Mouse (Mus musculus) neural tube, embryonic 14.5 days (tissue): ENCODE measurements around the gene Foxl2. TPM values are rescaled to one million over a fixed set of nuclear protein-coding genes. Genes with fewer than 3 reads are reported as not detected.

Source experiments
- ATAC-seq: fragments of 200-750 bp; cut with Nextera tagmentation; 2 replicates; pipeline ENCODE4 v1.8.0; 2017; ENCODE audit warnings: low read depth, mild to moderate bottlenecking, moderate TSS enrichment, moderate library complexity
- H3K27ac ChIP-seq: fragments of 300-500 bp; sonication (generic); 2 replicates; pipeline ENCODE4 v1.5.1; 2014; ENCODE audit warnings: low read depth, mild to moderate bottlenecking, control low read depth, low read length, moderate library complexity, mixed read lengths
- H3K27me3 ChIP-seq: fragments of 300-500 bp; sonication (generic); 2 replicates; pipeline ENCODE4 v1.6.1; 2014; ENCODE audit warnings: low read length; ENCODE audit not compliant: control insufficient read depth, insufficient read depth
- H3K36me3 ChIP-seq: fragments of 300-500 bp; sonication (generic); 2 replicates; pipeline ENCODE4 v1.6.1; 2014; ENCODE audit warnings: low read length, mixed read lengths; ENCODE audit not compliant: control insufficient read depth, insufficient read depth
- H3K4me1 ChIP-seq: fragments of 300-500 bp; sonication (generic); 2 replicates; pipeline ENCODE4 v1.6.1; 2014; ENCODE audit warnings: low read length; ENCODE audit not compliant: control insufficient read depth, insufficient read depth
- H3K4me2 ChIP-seq: fragments of 300-500 bp; sonication (generic); 2 replicates; pipeline ENCODE4 v1.6.1; 2014; ENCODE audit warnings: mild to moderate bottlenecking, low read depth, low read length, control low read depth
- H3K4me3 ChIP-seq: fragments of 300-500 bp; sonication (generic); 2 replicates; pipeline ENCODE4 v1.5.1; 2014; ENCODE audit warnings: low read depth, low read length, control low read depth, mixed read lengths
- H3K9ac ChIP-seq: fragments of 300-500 bp; sonication (generic); replicated peaks from 2 replicates; pipeline ENCODE4 v1.6.1; 2014; ENCODE audit warnings: low read depth, mild to moderate bottlenecking, control low read depth, low read length, mixed read lengths
- H3K9me3 ChIP-seq: fragments of 300-500 bp; sonication (generic); 2 replicates; pipeline ENCODE4 v1.6.1; 2016; ENCODE audit warnings: low read length; ENCODE audit not compliant: control insufficient read depth
- WGBS: fragments of 180-500 bp; shearing (Covaris S2); extraction: QIAGEN DNeasy Blood & Tissue Kit; methylation state at CpG from one replicate; pipeline ENCODE4 v1.1.7; 2014; 5-methylcytosine and 5-hydroxymethylcytosine counted together
- polyA plus RNA-seq: library from polyadenylated mRNA; unstranded; fragments of >200 nt; fragmentation: Nextera tagmentation; extraction: Ambion mirVana; gene quantifications from 2 replicates; pipeline ENCODE4 v1.2.1, GENCODE M21; 2014

Gene Foxl2
- polyA plus RNA-seq, 1 experiment from 2014 or later = 0.32 TPM

GRCm38 (mm10) chr9:98959851-98960250 is 4.8 kb downstream of the Foxl2 start:
- Histone ChIP-seq H3K4me3 (no peak overlapping the region), H3K9ac (no peak overlapping the region), H3K9me3 (no peaks in the 10 kb centered on the region), H3K36me3 (no peaks in the 10 kb centered on the region), H3K4me2 (no peak overlapping the region), H3K27me3 (peaks cover 72% of the 10 kb centered on the region), H3K27ac (no peak overlapping the region), H3K4me1 (peaks cover 15% of the 10 kb centered on the region)
- 23% methylated on average over 3 of the region's 3 CpGs for WGBS
- ATAC-seq = no peak

DNA sequence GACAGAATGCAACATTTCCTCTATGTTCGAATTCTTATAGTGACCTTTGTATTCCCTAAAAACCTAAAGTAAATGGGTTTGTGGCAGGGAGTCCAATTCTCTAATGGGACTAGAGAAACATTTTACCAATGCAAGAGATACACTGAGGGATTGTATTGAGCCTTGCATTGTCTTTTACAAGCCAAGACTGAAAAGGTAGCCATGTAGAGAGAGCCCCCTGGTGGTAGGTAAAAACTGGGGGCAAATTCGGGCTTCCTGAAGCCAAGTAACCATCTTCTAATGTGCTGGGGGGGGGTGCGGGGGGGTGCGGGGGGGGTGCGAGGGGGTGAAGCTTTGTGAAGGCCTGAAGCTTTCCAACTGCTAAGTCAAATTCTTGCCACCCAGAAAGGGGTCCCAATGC is 5.3 kb downstream of the Foxl2 start:
- Histone ChIP-seq H3K4me1 (peaks cover 15% of the 10 kb centered on the region), H3K4me3 (no peak overlapping the region), H3K36me3 (no peaks in the 10 kb centered on the region), H3K9ac (no peak overlapping the region), H3K4me2 (no peak overlapping the region), H3K9me3 (no peaks in the 10 kb centered on the region), H3K27ac (no peak overlapping the region), H3K27me3 (peaks cover 74% of the 10 kb centered on the region)
- WGBS = 14% methylated on average over 5 of the region's 5 CpGs
- no peak for ATAC-seq

DNA sequence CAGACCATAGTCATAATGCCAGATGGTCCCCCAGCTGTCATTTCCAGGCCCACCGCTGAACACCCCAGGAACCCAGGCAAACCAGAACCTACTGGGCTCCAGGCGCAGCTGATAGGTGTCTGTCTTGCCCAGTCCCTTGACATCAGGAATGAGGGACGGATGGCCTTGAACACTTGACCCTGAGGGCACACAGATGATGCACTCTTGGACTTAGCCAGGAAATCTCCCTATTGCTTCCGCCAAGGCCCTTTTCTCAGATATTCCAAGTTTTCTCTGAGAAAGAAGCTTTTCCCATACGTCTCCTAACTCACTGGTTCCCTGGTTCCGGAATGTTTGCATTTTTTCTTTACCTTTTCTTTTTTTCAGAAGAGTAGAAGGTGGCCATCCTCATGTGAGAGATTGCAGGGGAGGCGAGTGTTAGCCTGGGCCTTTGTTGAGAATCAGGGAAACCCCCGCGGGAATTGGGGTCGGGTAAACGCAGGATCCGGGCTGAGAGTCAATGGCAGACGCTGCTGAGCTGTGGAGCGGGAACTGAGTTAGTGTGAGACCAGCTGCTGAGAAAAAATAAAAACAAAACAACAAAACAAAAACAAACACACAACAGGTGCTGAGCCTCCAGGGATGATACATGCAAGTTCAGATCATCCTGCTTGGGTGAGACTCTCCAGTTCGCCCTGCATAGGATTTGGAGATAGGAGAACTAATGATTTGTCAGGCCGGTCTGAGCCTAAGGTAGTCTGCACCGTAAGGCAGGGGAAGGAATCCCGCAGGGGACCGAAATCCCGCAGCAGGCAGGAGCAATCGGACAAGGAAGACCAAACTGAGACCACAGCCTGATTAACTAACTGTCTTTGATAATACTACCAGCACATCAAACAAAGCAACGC is 6.7 kb downstream of the Foxl2 start:
- WGBS = 5% methylated on average over 22 of the region's 22 CpGs

GRCm38 (mm10) chr9:98962478-98963142 is 7.5 kb downstream of the Foxl2 start:
- H3K4me2 ChIP-seq = no peak overlapping the region
- H3K9me3 ChIP-seq = no peaks in the 10 kb centered on the region
- no peaks in the 10 kb centered on the region for H3K36me3 ChIP-seq
- H3K9ac ChIP-seq = no peak overlapping the region
- no peak overlapping the region for H3K4me3 ChIP-seq
- no peaks in the 10 kb centered on the region for H3K4me1 ChIP-seq
- peaks cover 75% of the 10 kb centered on the region for H3K27me3 ChIP-seq
- ATAC-seq = no peak
- 0% methylated on average over 20 of the region's 20 CpGs for WGBS
- H3K27ac ChIP-seq = no peak overlapping the region

More for the DNA sequence above, 6.7 kb downstream of the Foxl2 start:
- ATAC-seq = no peak
- Histone ChIP-seq H3K36me3 (no peaks in the 10 kb centered on the region), H3K4me1 (peaks cover under 1% of the 10 kb centered on the region; the same call in 1 of the 2 replicates), H3K4me3 (no peak overlapping the region), H3K9me3 (no peaks in the 10 kb centered on the region), H3K27ac (no peak overlapping the region), H3K9ac (no peak overlapping the region), H3K4me2 (no peak overlapping the region), H3K27me3 (peaks cover 72% of the 10 kb centered on the region)

DNA sequence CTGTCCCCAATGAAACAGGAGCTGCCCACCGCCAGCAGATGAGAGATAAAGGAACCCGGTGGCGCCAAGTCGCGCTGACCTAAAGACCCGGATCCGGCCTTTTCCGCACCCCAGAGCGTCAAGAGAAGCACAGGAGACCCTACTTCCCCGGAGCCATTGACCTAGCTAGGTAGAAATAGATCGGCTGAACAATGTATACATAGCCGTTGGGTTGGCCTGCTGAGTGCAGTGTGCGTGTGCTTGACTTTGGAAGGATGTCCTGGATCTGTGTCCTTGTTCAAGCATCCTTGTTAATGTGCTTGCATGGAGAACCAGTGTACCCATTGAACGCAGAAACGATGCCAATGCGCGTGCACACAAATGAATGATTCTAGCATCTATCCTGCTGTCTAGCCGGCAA is 8.6 kb downstream of the Foxl2 start:
- no peak overlapping the region for H3K4me2 ChIP-seq
- H3K27me3 ChIP-seq = peaks cover 71% of the 10 kb centered on the region
- no peaks in the 10 kb centered on the region for H3K4me1 ChIP-seq
- no peaks in the 10 kb centered on the region for H3K9me3 ChIP-seq
- no peak overlapping the region for H3K27ac ChIP-seq
- 4% methylated on average over 18 of the region's 18 CpGs for WGBS
- ATAC-seq = no peak
- H3K4me3 ChIP-seq = no peak overlapping the region
- H3K9ac ChIP-seq = no peak overlapping the region
- no peaks in the 10 kb centered on the region for H3K36me3 ChIP-seq

GRCm38 (mm10) chr9:98965084-98965483 is 10.0 kb downstream of the Foxl2 start:
- WGBS = under 1% methylated on average over 18 of the region's 18 CpGs
- no peak; the same call in 1 of the 2 replicates for ATAC-seq
- H3K4me2 ChIP-seq = no peak overlapping the region

GRCm38 (mm10) chr9:98973101-98973521 is 18.0 kb downstream of the Foxl2 start:
- Histone ChIP-seq H3K36me3 (no peaks in the 10 kb centered on the region), H3K27ac (no peak overlapping the region), H3K27me3 (peaks cover 58% of the 10 kb centered on the region), H3K4me2 (peak overlapping the region; percentile 42), H3K9ac (0 out of 2 replicates have a peak overlapping the region, but pooled peaks have one; percentile 16), H3K4me1 (0 out of 2 replicates have a peak, but pooled peaks cover 3% of the 10 kb centered on the region), H3K9me3 (no peaks in the 10 kb centered on the region), H3K4me3 (peak overlapping the region; percentile 17)
- WGBS = 1% methylated on average over 40 of the region's 40 CpGs
- peak; percentile 44 for ATAC-seq

More at GRCm38 (mm10) chr9:98965084-98965483, 10.0 kb downstream of the Foxl2 start:
- H3K9me3 ChIP-seq = no peaks in the 10 kb centered on the region
- no peak overlapping the region for H3K27ac ChIP-seq
- H3K9ac ChIP-seq = no peak overlapping the region
- no peaks in the 10 kb centered on the region for H3K36me3 ChIP-seq
- peaks cover 68% of the 10 kb centered on the region for H3K27me3 ChIP-seq
- H3K4me1 ChIP-seq = no peaks in the 10 kb centered on the region
- no peak overlapping the region for H3K4me3 ChIP-seq

GRCm38 (mm10) chr9:98973561-98973960 is 18.5 kb downstream of the Foxl2 start:
- no peak for ATAC-seq
- Histone ChIP-seq H3K27ac (no peak overlapping the region), H3K27me3 (peaks cover 58% of the 10 kb centered on the region), H3K4me2 (peak overlapping the region; percentile 42), H3K9me3 (no peaks in the 10 kb centered on the region), H3K36me3 (no peaks in the 10 kb centered on the region), H3K9ac (no peak overlapping the region), H3K4me1 (0 out of 2 replicates have a peak, but pooled peaks cover 3% of the 10 kb centered on the region), H3K4me3 (peak overlapping the region; percentile 17; the same call in 1 of the 2 replicates)
- 3% methylated on average over 7 of the region's 7 CpGs for WGBS

DNA sequence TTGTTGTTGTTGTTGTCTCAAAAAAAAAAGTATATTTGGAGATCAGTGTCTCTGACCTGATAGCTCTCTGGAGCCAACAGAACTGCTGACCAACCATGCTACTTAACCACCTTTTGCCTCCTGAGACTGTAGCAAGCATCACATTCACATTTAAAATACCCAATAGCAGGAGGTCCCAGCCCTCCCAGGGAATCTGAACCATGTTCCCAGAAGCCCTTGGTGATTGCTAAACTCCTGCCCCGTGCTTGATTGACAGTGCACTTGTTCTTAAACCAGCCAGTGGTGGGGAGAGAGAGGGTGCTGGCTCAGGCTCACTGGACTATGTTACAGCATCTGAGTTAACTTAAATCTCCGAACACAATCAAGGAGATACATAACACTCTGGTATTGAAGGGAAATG is 19.8 kb downstream of the Foxl2 start:
- WGBS = 38% methylated on average over 2 of the region's 2 CpGs
- H3K27me3 ChIP-seq = peaks cover 48% of the 10 kb centered on the region

More for the DNA sequence above, 19.8 kb downstream of the Foxl2 start:
- no peak overlapping the region for H3K27ac ChIP-seq
- ATAC-seq = no peak
- H3K4me1 ChIP-seq = 0 out of 2 replicates have a peak, but pooled peaks cover 3% of the 10 kb centered on the region
- no peak overlapping the region for H3K4me3 ChIP-seq
- H3K9ac ChIP-seq = no peak overlapping the region
- H3K4me2 ChIP-seq = no peak overlapping the region
- no peaks in the 10 kb centered on the region for H3K36me3 ChIP-seq
- no peaks in the 10 kb centered on the region for H3K9me3 ChIP-seq
